Mouse (Mus musculus) naive thymus-derived CD4-positive, alpha-beta T cell, adult 5 months (primary cell): ENCODE data around the gene Hist1h2aa. TPM values are rescaled to one million over a fixed set of nuclear protein-coding genes. Genes with fewer than 3 reads are reported as not detected.

Source experiments
- polyA plus RNA-seq: library from polyadenylated mRNA; unstranded; fragments of 100-300 nt; shearing (Covaris generic); gene quantifications from one replicate; pipeline ENCODE4 v1.2.1, GENCODE M21; 2017

Hist1h2aa gene
- polyA plus RNA-seq: not detected

DNA sequence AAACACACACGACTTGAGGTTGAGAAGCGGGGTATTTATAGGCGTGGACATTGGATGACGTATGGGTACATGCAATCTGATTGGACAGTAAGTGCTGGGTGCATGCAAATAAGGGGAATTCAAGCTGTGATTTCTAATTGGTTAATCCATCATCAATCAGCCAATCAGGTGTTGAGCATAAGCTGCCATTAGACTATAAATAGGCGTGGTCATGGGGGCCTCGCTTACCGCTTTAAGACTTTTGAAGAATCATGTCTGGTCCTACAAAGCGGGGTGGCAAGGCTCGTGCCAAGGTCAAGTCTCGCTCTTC lies at the start of gene Hist1h2aa:
Gene Hist1h2aa (plus strand): TSS at position 252 of the 310 bp plus-strand sequence.

DNA sequence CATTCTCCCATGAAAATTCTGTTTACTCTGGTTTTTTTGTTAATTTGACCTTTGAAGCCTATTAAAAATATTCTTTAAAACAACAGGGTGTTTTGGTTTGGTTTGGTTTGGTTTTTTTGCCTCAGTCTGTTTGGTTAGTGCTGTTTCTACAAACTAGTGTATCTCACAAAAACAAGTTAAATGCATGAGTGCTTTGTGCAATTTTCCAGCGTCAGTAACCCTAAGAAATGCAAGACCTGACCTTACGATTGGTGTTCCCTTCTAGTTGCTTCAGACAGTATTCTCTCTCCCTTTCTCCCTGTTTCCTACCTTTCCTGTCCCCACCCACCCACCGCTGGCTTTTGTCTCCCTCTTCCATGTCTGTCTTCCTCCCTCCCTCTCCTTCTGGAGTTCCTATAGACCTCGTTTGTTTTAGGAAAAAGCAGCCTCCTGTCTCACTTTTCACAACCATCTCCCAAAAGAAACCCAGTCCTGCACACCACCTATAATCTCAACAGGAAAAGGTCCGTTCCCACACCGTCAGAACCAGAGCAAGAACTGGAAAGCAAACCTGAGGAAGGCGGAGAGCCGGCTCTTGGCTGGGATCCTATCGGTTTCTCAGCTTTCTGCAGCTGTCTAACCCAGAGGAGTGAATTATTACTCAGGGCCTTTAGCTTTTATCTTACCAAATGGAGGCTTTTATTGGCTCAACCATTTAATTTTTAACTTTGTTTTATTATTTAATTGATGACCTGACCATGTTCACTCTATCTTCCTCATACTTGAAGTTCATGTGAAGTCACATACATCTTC lies 19.7 kb upstream of the Hist1h2aa start, which contains the start of gene Slc17a4:
Gene Slc17a4 (minus strand): TSS at position 634 of the 792 bp plus-strand sequence.

DNA sequence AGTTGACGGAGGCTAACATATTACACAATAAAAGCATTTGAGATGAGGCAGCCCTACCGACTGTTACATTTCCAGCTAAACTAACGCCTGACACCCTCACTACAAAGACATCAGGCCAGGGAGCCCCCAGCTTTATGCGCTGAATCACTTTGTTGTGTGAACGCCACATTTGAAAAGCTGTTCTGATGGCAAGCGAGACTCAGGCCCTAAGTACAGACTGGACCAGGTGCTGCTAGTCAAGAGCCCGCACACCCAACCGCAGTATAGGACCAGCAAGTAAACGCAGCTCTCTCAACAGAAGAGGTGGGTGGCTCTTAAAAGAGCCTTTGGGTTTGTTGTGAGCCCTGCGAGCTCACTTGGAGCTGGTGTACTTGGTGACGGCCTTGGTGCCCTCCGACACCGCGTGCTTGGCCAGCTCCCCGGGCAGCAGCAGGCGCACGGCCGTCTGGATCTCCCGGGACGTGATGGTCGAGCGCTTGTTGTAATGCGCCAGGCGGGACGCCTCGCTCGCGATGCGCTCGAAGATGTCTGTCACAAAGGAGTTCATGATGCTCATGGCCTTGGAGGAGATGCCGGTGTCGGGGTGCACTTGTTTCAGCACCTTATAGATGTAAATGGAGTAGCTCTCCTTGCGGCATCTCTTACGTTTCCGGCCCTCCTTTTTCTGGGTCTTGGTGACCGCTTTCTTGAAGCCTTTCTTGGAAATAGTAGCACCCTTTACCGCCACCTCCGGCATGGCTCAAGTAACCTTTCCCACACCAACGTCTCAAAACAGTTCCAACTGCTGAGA lies 646 bp upstream of the Hist1h2aa start, which contains the start of gene Hist1h2ba:
Gene Hist1h2ba (minus strand): TSS at position 736 of the 790 bp plus-strand sequence.

Other genes starting within 250 kb of the Hist1h2aa start
- not detected for gene Hist1h1t, start 238.6 kb upstream of the Hist1h2aa start, polyA plus RNA-seq
- gene Hist1h4c, start 236.0 kb upstream of the Hist1h2aa start, polyA plus RNA-seq: 9.2 TPM
- gene Hfe, start 223.6 kb upstream of the Hist1h2aa start, polyA plus RNA-seq: not detected
- gene Hist1h1c, start 195.7 kb upstream of the Hist1h2aa start, polyA plus RNA-seq: 41.7 TPM
- not detected for gene Hist1h3c, start 188.9 kb upstream of the Hist1h2aa start, polyA plus RNA-seq
- gene Hist1h2bb, start 187.7 kb upstream of the Hist1h2aa start, polyA plus RNA-seq: not detected
- 1.9 TPM for gene Hist1h2ab, start 183.3 kb upstream of the Hist1h2aa start, polyA plus RNA-seq
- gene Hist1h3b, start 182.2 kb upstream of the Hist1h2aa start, polyA plus RNA-seq: not detected
- 7.2 TPM for gene Hist1h4b, start 177.4 kb upstream of the Hist1h2aa start, polyA plus RNA-seq
- 1.1 TPM for gene Hist1h4a, start 173.2 kb upstream of the Hist1h2aa start, polyA plus RNA-seq
- gene Hist1h3a, start 172.1 kb upstream of the Hist1h2aa start, polyA plus RNA-seq: 5.4 TPM
- gene Hist1h1a, start 170.8 kb upstream of the Hist1h2aa start, polyA plus RNA-seq: not detected
- not detected for gene Trim38, start 164.5 kb upstream of the Hist1h2aa start, polyA plus RNA-seq
- not detected for gene Slc17a2, start 127.5 kb upstream of the Hist1h2aa start, polyA plus RNA-seq
- not detected for gene Slc17a3, start 95.0 kb upstream of the Hist1h2aa start, polyA plus RNA-seq
- not detected for gene Slc17a1, start 66.7 kb upstream of the Hist1h2aa start, polyA plus RNA-seq
- gene Slc17a4, start 19.5 kb upstream of the Hist1h2aa start, polyA plus RNA-seq: not detected
- not detected for gene Hist1h2ba, start 306 bp upstream of the Hist1h2aa start, polyA plus RNA-seq
- gene Scgn, start 56.8 kb downstream of the Hist1h2aa start, polyA plus RNA-seq: not detected